Mouse (Mus musculus): ENCODE measurements around the gene Hopx. TPM values are rescaled to one million over a fixed set of nuclear protein-coding genes. Genes with fewer than 3 reads are reported as not detected.
"Not testable (repeated sequence)": the region's sequence is repeated elsewhere in the genome, so short reads cannot be mapped to it uniquely, and the experiment has no call there.

The Hopx gene
- polyA plus RNA-seq, 1 experiment = 88.6 TPM

GRCm38 (mm10) chr5:77108806-77109205 lies 6.1 kb downstream of the Hopx start:
- H3K4me3 ChIP-seq (ENCODE audit: insufficient read depth, low read length) = no peak overlapping the region
- TF ChIP-seq POLR2A (IDR thresholded peaks at IDR 0.05; ENCODE audit: extremely low read depth, insufficient read depth, low read length) (no peak), CTCF (IDR thresholded peaks at IDR 0.05; ENCODE audit: extremely low read depth, insufficient read depth, low read length) (no peak)
- no peak overlapping the region for H3K27ac ChIP-seq (ENCODE audit: insufficient read depth, low read length)
- no peaks in the 10 kb centered on the region for H3K4me1 ChIP-seq (ENCODE audit: control insufficient read depth, insufficient read depth, low read length)

GRCm38 (mm10) chr5:77107146-77107822 lies 7.6 kb downstream of the Hopx start:
- Histone ChIP-seq H3K27ac (ENCODE audit: insufficient read depth, low read length) (no peak overlapping the region), H3K4me1 (ENCODE audit: control insufficient read depth, insufficient read depth, low read length) (no peaks in the 10 kb centered on the region), H3K4me3 (ENCODE audit: insufficient read depth, low read length) (no peak overlapping the region)
- TF ChIP-seq CTCF (IDR thresholded peaks at IDR 0.05; ENCODE audit: extremely low read depth, insufficient read depth, low read length) (no peak), POLR2A (IDR thresholded peaks at IDR 0.05; ENCODE audit: extremely low read depth, insufficient read depth, low read length) (no peak)

- no peak for TF ChIP-seq POLR2A (IDR thresholded peaks at IDR 0.05; ENCODE audit: extremely low read depth, insufficient read depth, low read length)
- no peak for TF ChIP-seq CTCF (IDR thresholded peaks at IDR 0.05; ENCODE audit: extremely low read depth, insufficient read depth, low read length)
- Histone ChIP-seq H3K4me3 (ENCODE audit: insufficient read depth, low read length) (no peak overlapping the region), H3K4me1 (ENCODE audit: control insufficient read depth, insufficient read depth, low read length) (no peaks in the 10 kb centered on the region), H3K27ac (ENCODE audit: insufficient read depth, low read length) (no peak overlapping the region)
These were observed 12.2 kb downstream of the Hopx start for GRCm38 (mm10) chr5:77102522-77103365.

- TF ChIP-seq CTCF (IDR thresholded peaks at IDR 0.05; ENCODE audit: extremely low read depth, insufficient read depth, low read length) = no peak
- no peak for TF ChIP-seq POLR2A (IDR thresholded peaks at IDR 0.05; ENCODE audit: extremely low read depth, insufficient read depth, low read length)
- Histone ChIP-seq H3K4me1 (ENCODE audit: control insufficient read depth, insufficient read depth, low read length) (no peaks in the 10 kb centered on the region), H3K27ac (ENCODE audit: insufficient read depth, low read length) (no peak overlapping the region), H3K4me3 (ENCODE audit: insufficient read depth, low read length) (no peak overlapping the region)
These were observed 14.2 kb downstream of the Hopx start for GRCm38 (mm10) chr5:77100691-77101090.

- H3K27ac ChIP-seq (ENCODE audit: insufficient read depth, low read length) = no peak overlapping the region
- no peaks in the 10 kb centered on the region for H3K4me1 ChIP-seq (ENCODE audit: control insufficient read depth, insufficient read depth, low read length)
- H3K4me3 ChIP-seq (ENCODE audit: insufficient read depth, low read length) = no peak overlapping the region
- no peak for TF ChIP-seq CTCF (IDR thresholded peaks at IDR 0.05; ENCODE audit: extremely low read depth, insufficient read depth, low read length)
- TF ChIP-seq POLR2A (IDR thresholded peaks at IDR 0.05; ENCODE audit: extremely low read depth, insufficient read depth, low read length) = no peak
These were observed 14.9 kb downstream of the Hopx start for GRCm38 (mm10) chr5:77099997-77100380.

GRCm38 (mm10) chr5:77099317-77099996 lies 15.5 kb downstream of the Hopx start:
- H3K4me3 ChIP-seq (ENCODE audit: insufficient read depth, low read length) = no peak overlapping the region
- H3K27ac ChIP-seq (ENCODE audit: insufficient read depth, low read length) = no peak overlapping the region
- TF ChIP-seq POLR2A (IDR thresholded peaks at IDR 0.05; ENCODE audit: extremely low read depth, insufficient read depth, low read length) (no peak), CTCF (IDR thresholded peaks at IDR 0.05; ENCODE audit: extremely low read depth, insufficient read depth, low read length) (no peak)
- no peaks in the 10 kb centered on the region for H3K4me1 ChIP-seq (ENCODE audit: control insufficient read depth, insufficient read depth, low read length)

- H3K27ac ChIP-seq (ENCODE audit: insufficient read depth, low read length) = no peak overlapping the region
- H3K4me1 ChIP-seq (ENCODE audit: control insufficient read depth, insufficient read depth, low read length) = no peaks in the 10 kb centered on the region
- no peak overlapping the region for H3K4me3 ChIP-seq (ENCODE audit: insufficient read depth, low read length)
- TF ChIP-seq POLR2A (IDR thresholded peaks at IDR 0.05; ENCODE audit: extremely low read depth, insufficient read depth, low read length) (no peak), CTCF (IDR thresholded peaks at IDR 0.05; ENCODE audit: extremely low read depth, insufficient read depth, low read length) (no peak)
These were observed 16.0 kb downstream of the Hopx start for GRCm38 (mm10) chr5:77098874-77099273.

GRCm38 (mm10) chr5:77097686-77098085 lies 17.2 kb downstream of the Hopx start:
- no peak overlapping the region for H3K4me3 ChIP-seq (ENCODE audit: insufficient read depth, low read length)
- no peak for TF ChIP-seq CTCF (IDR thresholded peaks at IDR 0.05; ENCODE audit: extremely low read depth, insufficient read depth, low read length)
- no peak for TF ChIP-seq POLR2A (IDR thresholded peaks at IDR 0.05; ENCODE audit: extremely low read depth, insufficient read depth, low read length)
- no peaks in the 10 kb centered on the region for H3K4me1 ChIP-seq (ENCODE audit: control insufficient read depth, insufficient read depth, low read length)
- H3K27ac ChIP-seq (ENCODE audit: insufficient read depth, low read length) = no peak overlapping the region

- H3K4me1 ChIP-seq (ENCODE audit: control insufficient read depth, insufficient read depth, low read length); H3K27ac ChIP-seq (ENCODE audit: insufficient read depth, low read length): not testable (repeated sequence)
These were observed 18.7 kb downstream of the Hopx start for GRCm38 (mm10) chr5:77096194-77096593.

More at GRCm38 (mm10) chr5:77096194-77096593, 18.7 kb downstream of the Hopx start:
- not testable (repeated sequence) for H3K4me3 ChIP-seq (ENCODE audit: insufficient read depth, low read length)

All from cortical plate, adult 2 months (tissue).